Mouse (Mus musculus): ENCODE measurements around the gene Gm21887. TPM values are rescaled to one million over a fixed set of nuclear protein-coding genes. Genes with fewer than 3 reads are reported as not detected.
"Not testable (repeated sequence)": the region's sequence is repeated elsewhere in the genome, so short reads cannot be mapped to it uniquely, and the experiment has no call there.

Gene Gm21887
- polyA plus RNA-seq, 1 experiment from 2014 or later = 101 TPM

DNA sequence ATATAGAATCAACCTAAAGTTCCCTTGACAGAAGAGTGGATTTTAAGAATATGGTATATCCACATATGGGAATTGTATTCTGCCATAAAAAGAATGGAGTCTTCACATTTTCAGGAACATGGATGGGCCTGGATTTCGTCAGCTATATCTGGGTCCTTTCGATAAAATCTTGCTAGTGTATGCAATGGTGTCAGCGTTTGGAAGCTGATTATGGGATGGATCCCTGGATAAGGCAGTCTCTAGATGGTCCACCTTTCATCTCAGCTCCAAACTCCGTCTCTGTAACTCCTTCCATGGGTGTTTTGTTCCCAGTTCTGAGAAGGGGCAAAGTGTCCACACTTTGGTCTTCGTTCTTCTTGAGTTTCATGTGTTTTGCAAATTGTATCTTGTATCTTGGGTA is 33.1 kb upstream of the Gm21887 start:
- H3K9me3 ChIP-seq = peaks cover 77% of the 10 kb centered on the region
- not testable (repeated sequence) for H3K27me3 ChIP-seq (replicated peaks); H3K9ac ChIP-seq; ATAC-seq (ENCODE audit: extremely low read depth, insufficient number of reproducible peaks, low FRiP score, low TSS enrichment); H3K4me2 ChIP-seq; H3K27ac ChIP-seq (replicated peaks); H3K4me3 ChIP-seq
- peaks cover 49% of the 10 kb centered on the region for H3K36me3 ChIP-seq
- WGBS = 51% methylated on average over 5 of the region's 5 CpGs
- H3K4me1 ChIP-seq = peaks cover 12% of the 10 kb centered on the region; the same call in 1 of the 2 replicates

GRCm38 (mm10) chrX:169977856-169978435 is 31.5 kb upstream of the Gm21887 start:
- not testable (repeated sequence) for ATAC-seq (ENCODE audit: extremely low read depth, insufficient number of reproducible peaks, low FRiP score, low TSS enrichment); H3K27me3 ChIP-seq (replicated peaks); H3K4me3 ChIP-seq; H3K9ac ChIP-seq
- Histone ChIP-seq H3K4me1 (peaks cover 15% of the 10 kb centered on the region; the same call in 1 of the 2 replicates), H3K36me3 (peaks cover 51% of the 10 kb centered on the region), H3K27ac (replicated peaks) (peak overlapping the region; percentile 60), H3K9me3 (peaks cover 77% of the 10 kb centered on the region), H3K4me2 (peak overlapping the region; percentile 12; the same call in 1 of the 2 replicates)
- WGBS = 77% methylated on average over 7 of the region's 7 CpGs

DNA sequence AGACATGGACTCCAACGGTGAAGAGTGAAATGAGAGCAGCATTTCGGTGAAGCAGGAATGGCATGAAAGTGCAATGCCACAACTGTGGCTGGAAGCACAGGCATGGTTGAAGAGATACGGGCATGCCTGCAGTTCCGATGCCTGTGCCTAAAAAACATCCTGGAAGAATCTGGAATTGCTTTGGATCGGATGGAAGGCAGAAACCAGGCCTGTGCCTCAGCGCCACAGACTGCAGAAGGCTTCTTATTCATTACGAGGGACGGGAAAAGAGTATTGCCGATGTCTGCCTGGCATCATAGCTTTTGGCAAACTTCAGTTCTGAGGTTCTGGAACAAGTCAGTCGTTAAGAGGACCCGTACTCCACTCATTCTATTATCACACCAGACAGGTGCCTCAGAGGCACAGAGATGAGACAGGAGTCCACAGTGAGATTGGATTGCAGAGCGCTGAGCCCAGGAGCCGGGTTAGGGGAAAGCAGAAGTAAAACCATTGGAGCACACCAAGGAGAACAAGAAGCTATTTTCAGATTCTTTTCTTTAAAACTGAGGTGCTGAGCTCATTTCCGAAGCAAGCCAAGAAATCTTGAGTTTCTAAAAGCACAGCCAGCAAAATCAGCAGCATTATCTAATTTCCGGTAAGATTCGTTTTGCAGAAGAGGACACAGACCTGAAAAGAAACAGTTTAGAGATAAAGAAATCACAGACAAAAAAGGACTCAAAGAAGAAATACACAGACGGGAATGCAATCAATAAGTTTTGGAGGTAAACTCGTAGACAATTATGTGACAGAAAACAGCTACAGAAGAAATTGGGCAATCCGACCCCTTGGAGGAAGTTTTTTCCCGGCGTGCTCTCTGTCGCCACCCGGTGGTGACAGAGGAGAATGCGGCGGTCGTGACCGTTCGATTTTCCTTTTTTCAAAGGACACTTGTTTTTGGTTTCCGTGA is 30.8 kb upstream of the Gm21887 start:
- H3K4me2 ChIP-seq = peak overlapping the region; percentile 12

DNA sequence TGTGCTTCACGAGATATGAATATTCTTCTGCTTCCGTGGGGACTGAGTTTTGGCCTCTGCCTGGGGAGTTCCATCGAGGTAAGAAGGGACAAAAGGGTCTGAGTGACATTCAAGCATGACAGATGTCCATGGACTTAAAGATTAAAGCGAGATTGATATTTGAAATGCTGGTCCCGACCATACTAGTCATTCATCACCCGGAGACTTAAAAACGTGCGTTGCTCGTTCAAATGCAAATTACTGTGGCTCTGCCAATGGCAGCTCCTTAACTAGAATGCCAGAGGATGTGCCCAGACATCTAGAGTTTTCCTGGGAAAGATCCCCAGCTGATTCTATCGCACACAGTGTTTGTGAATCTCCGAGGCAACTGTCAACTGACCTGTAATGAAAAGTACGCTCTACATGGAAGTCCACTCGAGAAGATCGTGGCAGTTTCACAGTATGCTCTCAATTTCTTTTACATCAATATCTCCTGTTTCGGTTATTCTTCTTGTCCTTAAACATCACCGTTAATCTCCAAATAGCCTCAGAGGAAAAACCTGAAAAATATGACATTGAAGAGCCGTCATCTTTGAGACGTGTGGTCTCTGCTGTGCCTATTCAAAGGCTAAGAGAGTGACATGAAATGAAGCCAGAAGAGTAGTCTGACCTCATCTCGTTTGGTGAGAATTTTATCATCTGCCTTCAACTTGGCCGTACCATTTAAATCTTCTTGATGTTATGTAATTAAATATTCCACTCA is 29.8 kb upstream of the Gm21887 start:
- H3K4me3 ChIP-seq; H3K9ac ChIP-seq; ATAC-seq (ENCODE audit: extremely low read depth, insufficient number of reproducible peaks, low FRiP score, low TSS enrichment); H3K27ac ChIP-seq (replicated peaks); H3K27me3 ChIP-seq (replicated peaks): not testable (repeated sequence)
- Histone ChIP-seq H3K9me3 (peaks cover 82% of the 10 kb centered on the region), H3K4me1 (peaks cover 15% of the 10 kb centered on the region; the same call in 1 of the 2 replicates), H3K36me3 (peaks cover 64% of the 10 kb centered on the region), H3K4me2 (peak overlapping the region; percentile 12)
- 78% methylated on average over 20 of the region's 20 CpGs for WGBS

More for the DNA sequence above, 30.8 kb upstream of the Gm21887 start:
- H3K9me3 ChIP-seq = peaks cover 79% of the 10 kb centered on the region
- 63% methylated on average over 29 of the region's 29 CpGs for WGBS
- not testable (repeated sequence) for H3K27me3 ChIP-seq (replicated peaks); ATAC-seq (ENCODE audit: extremely low read depth, insufficient number of reproducible peaks, low FRiP score, low TSS enrichment)
- peaks cover 15% of the 10 kb centered on the region; the same call in 1 of the 2 replicates for H3K4me1 ChIP-seq
- H3K9ac ChIP-seq = 0 out of 2 replicates have a peak overlapping the region, but pooled peaks have one; percentile 0
- peaks cover 55% of the 10 kb centered on the region for H3K36me3 ChIP-seq
- 0 out of 2 replicates have a peak overlapping the region, but pooled peaks have one; percentile 0 for H3K4me3 ChIP-seq
- H3K27ac ChIP-seq (replicated peaks) = peak overlapping the region; percentile 60

DNA sequence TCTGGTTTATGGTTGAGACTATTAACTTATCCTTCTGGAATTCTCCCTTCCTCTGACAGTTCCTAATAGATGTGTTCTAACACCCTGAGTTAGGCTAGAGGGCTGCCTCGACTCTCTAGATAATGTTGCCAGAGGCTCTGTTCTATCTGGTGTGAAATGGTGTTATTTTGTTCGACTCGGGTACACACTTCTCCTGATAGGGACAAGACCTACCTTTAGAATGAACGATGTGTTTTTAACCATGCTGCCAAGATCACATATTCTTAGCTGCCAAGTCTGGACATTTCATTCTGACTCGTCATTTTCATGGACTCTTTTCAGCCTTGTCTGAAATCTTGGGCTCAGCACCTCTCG is 29.3 kb upstream of the Gm21887 start:
- H3K4me2 ChIP-seq; H3K27me3 ChIP-seq (replicated peaks); H3K4me3 ChIP-seq; ATAC-seq (ENCODE audit: extremely low read depth, insufficient number of reproducible peaks, low FRiP score, low TSS enrichment); H3K9ac ChIP-seq: not testable (repeated sequence)
- WGBS = 64% methylated on average over 6 of the region's 6 CpGs
- Histone ChIP-seq H3K9me3 (peaks cover 81% of the 10 kb centered on the region), H3K27ac (replicated peaks) (peak overlapping the region; percentile 34), H3K4me1 (peaks cover 15% of the 10 kb centered on the region; the same call in 1 of the 2 replicates), H3K36me3 (peaks cover 69% of the 10 kb centered on the region)

GRCm38 (mm10) chrX:169980809-169981289 is 28.6 kb upstream of the Gm21887 start:
- 73% methylated on average over 12 of the region's 12 CpGs for WGBS
- no peak overlapping the region for H3K4me3 ChIP-seq
- no peak overlapping the region for H3K9ac ChIP-seq
- H3K27me3 ChIP-seq (replicated peaks) = no peaks in the 10 kb centered on the region
- H3K4me2 ChIP-seq = peak overlapping the region; percentile 2; the same call in 1 of the 2 replicates
- H3K4me1 ChIP-seq = peaks cover 15% of the 10 kb centered on the region; the same call in 1 of the 2 replicates
- H3K9me3 ChIP-seq = peaks cover 81% of the 10 kb centered on the region
- H3K27ac ChIP-seq (replicated peaks) = peak overlapping the region; percentile 34
- H3K36me3 ChIP-seq = peaks cover 75% of the 10 kb centered on the region
- ATAC-seq (ENCODE audit: extremely low read depth, insufficient number of reproducible peaks, low FRiP score, low TSS enrichment) = no peak

GRCm38 (mm10) chrX:169981761-169982181 is 27.7 kb upstream of the Gm21887 start:
- not testable (repeated sequence) for ATAC-seq (ENCODE audit: extremely low read depth, insufficient number of reproducible peaks, low FRiP score, low TSS enrichment); H3K9ac ChIP-seq; H3K4me3 ChIP-seq; H3K4me2 ChIP-seq; H3K27ac ChIP-seq (replicated peaks); H3K27me3 ChIP-seq (replicated peaks)
- peaks cover 15% of the 10 kb centered on the region; the same call in 1 of the 2 replicates for H3K4me1 ChIP-seq
- 79% methylated on average over 19 of the region's 19 CpGs for WGBS
- H3K36me3 ChIP-seq = peaks cover 81% of the 10 kb centered on the region
- H3K9me3 ChIP-seq = peaks cover 86% of the 10 kb centered on the region

DNA sequence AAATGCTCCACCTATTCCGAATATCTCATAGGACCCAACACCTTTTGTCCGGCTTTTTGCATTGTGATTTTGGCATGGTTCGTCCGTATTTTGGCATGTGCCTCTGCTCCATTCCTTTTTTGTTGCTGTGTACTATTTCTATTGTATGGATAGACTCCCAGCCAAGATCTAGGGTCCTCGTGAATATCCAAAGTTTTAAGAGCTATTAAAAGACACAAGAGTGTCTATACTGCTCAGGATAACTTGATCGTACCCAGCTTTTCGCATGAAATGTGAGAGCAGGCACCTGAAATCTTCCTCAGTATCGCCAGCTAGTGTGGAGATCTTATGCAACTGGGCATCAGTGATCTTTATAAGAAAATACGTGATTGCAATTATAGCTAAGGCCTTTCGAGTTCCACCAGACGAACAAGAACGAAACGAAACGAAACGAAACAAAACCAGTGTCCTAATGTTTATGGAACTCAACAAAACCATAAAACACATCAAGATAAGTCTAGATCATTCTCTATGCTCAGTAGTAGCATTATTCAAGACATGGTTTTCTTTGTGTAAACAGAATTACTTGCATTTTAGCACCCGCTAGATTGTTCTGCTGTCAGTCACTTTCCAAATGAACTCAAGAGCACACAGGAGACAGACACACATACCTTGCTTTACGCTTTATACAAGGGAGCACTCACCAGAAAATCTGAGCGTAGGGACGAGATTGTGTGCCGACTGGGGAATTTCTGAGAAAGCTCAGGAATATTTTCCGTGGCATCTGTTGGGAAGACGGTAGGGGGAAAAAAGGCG is 26.7 kb upstream of the Gm21887 start:
- Histone ChIP-seq H3K9me3 (peaks cover 90% of the 10 kb centered on the region), H3K36me3 (peaks cover 80% of the 10 kb centered on the region), H3K4me1 (peaks cover 15% of the 10 kb centered on the region; the same call in 1 of the 2 replicates)
- H3K4me2 ChIP-seq; H3K27me3 ChIP-seq (replicated peaks); ATAC-seq (ENCODE audit: extremely low read depth, insufficient number of reproducible peaks, low FRiP score, low TSS enrichment); H3K9ac ChIP-seq; H3K27ac ChIP-seq (replicated peaks); H3K4me3 ChIP-seq: not testable (repeated sequence)
- WGBS = 83% methylated on average over 23 of the region's 23 CpGs

DNA sequence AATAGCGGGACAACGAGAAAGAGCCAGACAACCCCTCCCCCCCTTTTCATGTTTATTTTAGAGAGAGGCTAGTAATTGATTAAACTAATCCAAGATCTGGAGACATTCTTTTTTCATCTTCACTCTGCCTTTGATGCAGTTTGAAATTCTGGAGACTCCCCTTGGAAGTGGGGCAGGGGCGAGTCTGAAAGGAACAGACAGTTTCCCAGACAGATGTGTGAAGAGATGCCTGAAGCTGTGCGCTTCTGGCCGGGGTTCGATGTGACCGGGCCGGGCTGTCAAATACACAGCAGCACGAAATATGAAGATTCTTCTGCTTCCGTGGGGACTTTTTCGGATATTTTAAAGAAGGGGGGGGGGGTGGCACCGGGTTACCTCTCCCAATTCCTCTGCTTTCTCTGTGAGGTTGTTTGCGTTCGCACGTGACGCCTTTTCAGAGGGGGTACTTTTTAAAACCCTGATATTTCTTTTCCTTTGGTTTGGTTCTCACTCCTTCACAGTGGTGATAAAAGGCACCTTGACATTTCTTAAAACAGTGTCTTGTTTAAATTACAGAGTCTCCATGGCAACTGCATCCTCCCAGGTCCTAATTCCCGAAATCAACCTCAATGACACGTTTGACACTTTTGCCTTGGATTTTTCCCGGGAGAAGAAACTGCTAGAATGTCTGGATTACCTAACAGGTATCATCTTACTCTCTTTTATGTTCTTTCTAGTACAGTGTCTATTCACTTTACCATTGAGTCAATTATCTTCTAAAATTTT is 25.9 kb upstream of the Gm21887 start:
- H3K27ac ChIP-seq (replicated peaks); H3K4me1 ChIP-seq; H3K4me3 ChIP-seq; H3K9ac ChIP-seq; H3K4me2 ChIP-seq; ATAC-seq (ENCODE audit: extremely low read depth, insufficient number of reproducible peaks, low FRiP score, low TSS enrichment); H3K27me3 ChIP-seq (replicated peaks): not testable (repeated sequence)
- Histone ChIP-seq H3K36me3 (peaks cover 77% of the 10 kb centered on the region), H3K9me3 (peaks cover 86% of the 10 kb centered on the region)
- WGBS = 82% methylated on average over 19 of the region's 19 CpGs

DNA sequence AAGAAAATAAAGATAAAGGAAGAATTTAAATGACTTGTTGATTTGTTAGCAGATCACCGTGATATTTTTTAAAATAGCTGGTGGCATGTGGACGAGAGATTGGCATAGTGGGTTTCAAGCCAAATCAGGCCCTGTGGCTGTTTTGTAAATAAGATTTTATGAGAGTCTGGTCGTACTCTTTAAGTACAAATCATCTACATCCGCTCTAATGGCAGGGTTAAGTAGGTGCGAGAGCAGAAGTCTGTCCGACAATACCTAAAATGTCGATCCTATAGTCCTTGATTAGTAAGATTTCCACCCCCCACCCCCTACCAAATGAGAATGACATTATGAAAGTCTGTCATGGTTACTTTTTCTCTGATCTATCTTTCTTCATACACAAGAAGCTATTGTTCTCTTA is 25.1 kb upstream of the Gm21887 start:
- not testable (repeated sequence) for H3K27ac ChIP-seq (replicated peaks); H3K27me3 ChIP-seq (replicated peaks); H3K4me3 ChIP-seq; H3K4me2 ChIP-seq; H3K9ac ChIP-seq; H3K4me1 ChIP-seq; ATAC-seq (ENCODE audit: extremely low read depth, insufficient number of reproducible peaks, low FRiP score, low TSS enrichment)
- WGBS = 79% methylated on average over 7 of the region's 7 CpGs
- H3K36me3 ChIP-seq = peaks cover 84% of the 10 kb centered on the region
- H3K9me3 ChIP-seq = peaks cover 86% of the 10 kb centered on the region
